Mouse (Mus musculus) lung, embryonic 15.5 days (tissue): ENCODE measurements around the gene Rps11. TPM values are rescaled to one million over a fixed set of nuclear protein-coding genes. Genes with fewer than 3 reads are reported as not detected.
"Not testable (repeated sequence)": the region's sequence is repeated elsewhere in the genome, so short reads cannot be mapped to it uniquely, and the experiment has no call there.

Source experiments
- ATAC-seq: fragments of 200-750 bp; cut with Nextera tagmentation; 2 replicates; pipeline ENCODE4 v1.8.0; 2017; ENCODE audit warnings: moderate number of reproducible peaks, borderline replicate concordance; ENCODE audit not compliant: low FRiP score, low TSS enrichment; ENCODE audit errors: extremely low read depth
- H3K27ac ChIP-seq: fragments of 300-500 bp; sonication (generic); 2 replicates; pipeline ENCODE4 v1.5.1; 2015; ENCODE audit warnings: moderate library complexity, mild to moderate bottlenecking, inconsistent platforms
- H3K27me3 ChIP-seq: fragments of 300-500 bp; sonication (generic); 2 replicates; pipeline ENCODE4 v1.6.1; 2015; ENCODE audit warnings: inconsistent platforms
- H3K36me3 ChIP-seq: fragments of 300-500 bp; sonication (generic); 2 replicates; pipeline ENCODE4 v1.6.1; 2015; ENCODE audit warnings: inconsistent platforms
- H3K4me1 ChIP-seq: fragments of 300-500 bp; sonication (generic); 2 replicates; pipeline ENCODE4 v1.6.1; 2015; ENCODE audit warnings: inconsistent platforms
- H3K4me2 ChIP-seq: fragments of 300-500 bp; sonication (generic); 2 replicates; pipeline ENCODE4 v1.6.1; 2015; ENCODE audit warnings: inconsistent platforms, mild to moderate bottlenecking, moderate library complexity
- H3K4me3 ChIP-seq: fragments of 300-500 bp; sonication (generic); 2 replicates; pipeline ENCODE4 v1.5.1; 2015; ENCODE audit warnings: mild to moderate bottlenecking, inconsistent platforms
- H3K9ac ChIP-seq: fragments of 300-500 bp; sonication (generic); 2 replicates; pipeline ENCODE4 v1.6.1; 2015; ENCODE audit warnings: inconsistent platforms
- H3K9me3 ChIP-seq: fragments of 300-500 bp; sonication (generic); 2 replicates; pipeline ENCODE4 v1.6.1; 2016; ENCODE audit warnings: inconsistent platforms
- WGBS: fragments of 180-500 bp; shearing (Covaris S2); methylation state at CpG from one replicate; pipeline ENCODE4 v1.1.7; 2015; 5-methylcytosine and 5-hydroxymethylcytosine counted together
- polyA plus RNA-seq: library from polyadenylated mRNA; unstranded; fragments of >200 nt; fragmentation: Nextera tagmentation; extraction: Ambion mirVana; gene quantifications from 2 replicates; pipeline ENCODE4 v1.2.1, GENCODE M21; 2015

The Rps11 gene
- polyA plus RNA-seq, 1 experiment from 2014 or later: 1,432 TPM

DNA sequence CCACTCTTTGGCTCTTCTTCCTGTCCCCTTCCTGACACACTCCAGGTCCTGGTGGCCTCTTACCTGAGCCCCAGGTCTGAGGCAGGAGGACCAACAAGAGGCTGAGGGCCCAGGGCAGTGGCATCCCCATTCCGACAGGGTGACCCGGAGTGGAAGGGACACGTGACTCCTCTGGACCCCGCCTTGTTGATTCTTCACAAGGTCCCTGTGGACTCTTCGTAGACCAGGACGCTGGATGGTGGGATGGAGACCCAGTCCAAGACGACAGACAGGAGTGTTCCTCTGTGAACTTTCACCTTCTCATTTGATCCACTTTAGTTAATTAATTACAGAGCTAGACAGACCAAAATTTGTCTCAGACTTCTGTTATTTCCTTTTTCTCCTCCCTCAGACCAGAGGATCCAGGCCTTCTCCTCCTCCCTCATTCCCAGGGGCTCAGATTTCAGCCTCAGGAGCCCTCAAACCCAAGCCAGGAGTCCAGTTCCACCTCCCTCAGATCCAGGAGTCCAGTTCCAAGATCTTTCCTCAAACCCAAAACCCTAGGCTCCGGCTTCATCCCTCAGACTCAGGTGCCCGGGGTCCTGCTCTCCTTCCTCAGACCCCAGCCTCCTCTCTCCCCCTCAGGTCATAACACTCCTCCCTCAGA lies 21.2 kb downstream of the Rps11 start:
- WGBS: 47% methylated on average over 9 of the region's 9 CpGs
- Histone ChIP-seq H3K4me2 (peak overlapping the region; percentile 63), H3K27ac (peak overlapping the region; percentile 93), H3K36me3 (no peaks in the 10 kb centered on the region), H3K9ac (peak overlapping the region; percentile 47), H3K4me3 (peak overlapping the region; percentile 46), H3K4me1 (peaks cover 34% of the 10 kb centered on the region), H3K27me3 (no peaks in the 10 kb centered on the region), H3K9me3 (no peaks in the 10 kb centered on the region)
- ATAC-seq: no peak

DNA sequence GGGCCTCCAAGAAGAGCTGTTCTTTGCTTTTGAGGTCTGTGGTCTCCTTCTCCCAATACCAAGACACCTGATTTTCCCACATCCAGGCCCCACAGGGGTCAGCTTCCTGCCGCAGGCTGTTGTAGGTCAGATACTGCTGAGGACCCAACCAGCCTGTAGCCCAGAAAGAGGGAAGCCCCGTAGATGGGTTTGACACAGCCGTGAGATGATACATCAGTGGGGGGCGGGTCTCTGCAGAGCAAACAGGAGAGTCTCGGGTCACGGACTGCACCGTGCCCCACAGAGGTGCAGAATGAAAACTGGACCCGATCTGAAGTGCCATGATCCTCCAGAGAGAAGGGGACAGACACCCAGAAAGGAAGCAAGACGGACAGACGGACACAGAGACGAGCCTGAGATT lies 21.8 kb downstream of the Rps11 start:
- peak overlapping the region; percentile 63 for H3K4me2 ChIP-seq
- H3K36me3 ChIP-seq: no peaks in the 10 kb centered on the region
- no peak overlapping the region for H3K27ac ChIP-seq
- H3K27me3 ChIP-seq: no peaks in the 10 kb centered on the region
- H3K4me1 ChIP-seq: peaks cover 34% of the 10 kb centered on the region
- 72% methylated on average over 11 of the region's 11 CpGs for WGBS
- no peak for ATAC-seq
- peak overlapping the region; percentile 46 for H3K4me3 ChIP-seq
- no peak overlapping the region for H3K9ac ChIP-seq
- no peaks in the 10 kb centered on the region for H3K9me3 ChIP-seq

DNA sequence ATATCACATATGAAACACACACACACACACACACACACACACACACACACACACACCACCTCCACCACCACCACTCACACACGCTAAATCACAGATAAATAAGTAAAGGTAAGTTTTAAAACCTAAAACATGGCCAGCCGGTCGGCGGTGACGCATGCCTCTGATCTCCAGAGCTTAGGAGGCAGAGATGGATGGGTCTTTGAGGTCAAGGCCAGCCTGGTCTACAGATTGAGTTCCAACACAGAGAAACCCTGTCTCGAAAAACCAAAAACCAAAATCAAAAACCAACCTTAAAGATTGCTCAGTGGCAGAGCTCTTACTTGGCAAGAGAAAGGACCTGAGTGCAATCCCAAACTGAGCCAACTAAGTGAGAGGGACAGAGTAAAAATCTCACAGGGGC lies 24.2 kb downstream of the Rps11 start:
- Histone ChIP-seq H3K4me3 (no peak overlapping the region), H3K9me3 (no peaks in the 10 kb centered on the region), H3K27ac (no peak overlapping the region), H3K27me3 (no peaks in the 10 kb centered on the region), H3K4me1 (peaks cover 34% of the 10 kb centered on the region), H3K9ac (no peak overlapping the region), H3K4me2 (no peak overlapping the region), H3K36me3 (no peaks in the 10 kb centered on the region)
- 78% methylated on average over 6 of the region's 6 CpGs for WGBS
- no peak for ATAC-seq

DNA sequence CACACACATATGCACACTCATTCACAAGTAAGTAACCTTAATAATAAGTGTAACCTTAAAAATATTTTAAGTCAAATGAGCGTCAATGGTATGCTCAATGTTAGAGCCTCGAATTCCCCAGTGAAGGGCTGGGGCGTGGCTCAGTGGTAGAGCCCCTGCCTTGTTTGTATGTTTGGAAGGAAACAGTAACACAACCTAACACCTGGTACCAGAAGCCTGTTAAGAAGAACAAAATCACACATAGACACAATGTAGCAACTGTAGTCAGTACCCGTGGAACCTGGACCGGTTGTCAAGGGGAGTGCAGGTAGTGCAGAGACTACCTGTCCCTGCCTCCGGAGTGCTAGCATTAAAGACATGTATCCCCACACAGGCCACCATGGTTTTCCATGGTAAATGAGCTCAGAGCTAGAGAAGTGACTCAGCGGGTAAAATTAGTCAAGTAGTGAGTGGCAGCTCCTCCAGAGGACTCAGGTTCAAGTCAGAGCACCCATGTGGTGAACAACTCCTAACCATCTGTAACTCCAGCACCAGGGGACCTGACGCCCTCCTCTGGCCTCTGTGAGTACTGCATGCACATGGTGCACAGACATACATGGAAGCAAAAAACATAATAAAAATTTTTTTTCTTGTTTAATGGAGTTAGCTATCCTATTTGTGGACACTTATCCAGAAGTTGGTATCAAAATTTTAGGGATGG lies 25.5 kb downstream of the Rps11 start:
- Histone ChIP-seq H3K9ac (no peak overlapping the region), H3K4me2 (no peak overlapping the region), H3K4me1 (peaks cover 27% of the 10 kb centered on the region), H3K9me3 (no peaks in the 10 kb centered on the region), H3K27me3 (no peaks in the 10 kb centered on the region), H3K4me3 (no peak overlapping the region), H3K27ac (no peak overlapping the region), H3K36me3 (no peaks in the 10 kb centered on the region)
- no peak for ATAC-seq
- WGBS: 84% methylated on average over 8 of the region's 8 CpGs

DNA sequence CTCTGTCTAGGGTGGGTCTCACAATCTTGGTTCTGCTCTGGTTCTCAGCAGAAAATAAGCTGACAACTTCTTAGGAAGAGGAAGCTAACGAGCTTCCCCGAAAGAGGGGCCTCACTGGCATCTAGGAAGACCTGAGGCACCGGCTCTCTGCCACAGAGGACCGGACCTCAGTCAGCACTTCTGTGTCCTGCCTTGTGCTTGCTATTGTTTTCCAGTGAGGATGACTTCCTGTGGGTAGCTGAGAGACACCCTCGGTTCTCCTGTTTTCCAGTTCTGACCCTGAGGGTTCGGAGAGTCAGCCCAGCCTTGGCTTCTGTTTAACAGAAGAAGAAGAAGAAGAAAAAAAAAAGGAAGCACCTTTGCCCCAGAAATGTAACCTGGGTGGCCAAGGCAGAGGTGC lies 26.8 kb downstream of the Rps11 start:
- ATAC-seq: no peak
- Histone ChIP-seq H3K36me3 (no peaks in the 10 kb centered on the region), H3K27me3 (no peaks in the 10 kb centered on the region), H3K9me3 (no peaks in the 10 kb centered on the region), H3K9ac (no peak overlapping the region), H3K4me3 (no peak overlapping the region), H3K27ac (peak overlapping the region; percentile 15; the same call in 1 of the 2 replicates), H3K4me1 (peaks cover 25% of the 10 kb centered on the region), H3K4me2 (no peak overlapping the region)
- WGBS: 57% methylated on average over 6 of the region's 6 CpGs

DNA sequence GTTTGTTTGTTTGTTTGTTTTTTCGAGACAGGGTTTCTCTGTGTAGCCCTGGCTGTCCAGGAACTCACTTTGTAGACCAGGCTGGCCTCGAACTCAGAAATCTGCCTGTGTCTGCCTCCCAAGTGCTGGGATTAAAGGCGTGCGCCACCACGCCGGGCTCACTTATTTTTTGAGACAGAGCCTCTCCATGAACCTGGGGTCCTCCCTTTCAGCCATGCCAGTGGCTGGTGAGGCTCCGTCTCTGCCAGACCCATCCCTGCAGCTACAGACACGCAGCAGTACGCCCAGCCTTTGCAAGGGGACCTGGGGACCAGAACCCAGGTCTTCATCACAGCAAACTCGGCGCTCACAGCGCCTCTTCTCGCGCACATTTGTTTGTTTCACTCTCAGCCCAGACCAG lies 28.3 kb downstream of the Rps11 start:
- H3K9me3 ChIP-seq, ATAC-seq, H3K27me3 ChIP-seq, H3K9ac ChIP-seq, H3K4me2 ChIP-seq, H3K36me3 ChIP-seq, H3K27ac ChIP-seq, H3K4me3 ChIP-seq: not testable (repeated sequence)
- H3K4me1 ChIP-seq: peaks cover 22% of the 10 kb centered on the region
- WGBS: 89% methylated on average over 14 of the region's 14 CpGs

DNA sequence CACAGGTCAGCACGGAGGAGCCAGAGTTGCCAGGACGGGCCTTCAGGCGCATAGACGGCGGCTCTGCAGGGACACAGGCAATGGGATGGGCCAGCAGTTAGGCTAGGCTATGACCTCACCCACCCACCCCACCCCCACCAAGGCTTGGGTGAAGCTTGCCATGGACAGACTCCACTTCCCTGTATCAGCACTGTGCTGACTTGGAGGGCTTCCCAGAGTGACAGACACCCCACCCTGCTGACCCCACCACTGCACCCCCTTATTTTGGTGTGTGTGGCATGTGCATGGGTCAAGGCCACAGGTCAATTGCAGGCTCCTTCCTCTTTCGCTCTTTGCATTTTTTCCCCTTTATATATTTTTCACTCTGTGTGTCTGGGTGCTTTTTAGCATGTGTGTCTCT lies 28.9 kb downstream of the Rps11 start:
- Histone ChIP-seq H3K4me1 (peaks cover 23% of the 10 kb centered on the region), H3K4me2 (no peak overlapping the region), H3K4me3 (no peak overlapping the region), H3K9ac (no peak overlapping the region), H3K36me3 (no peaks in the 10 kb centered on the region), H3K27me3 (no peaks in the 10 kb centered on the region), H3K9me3 (no peaks in the 10 kb centered on the region), H3K27ac (no peak overlapping the region)
- 82% methylated on average over 6 of the region's 6 CpGs for WGBS
- no peak for ATAC-seq

DNA sequence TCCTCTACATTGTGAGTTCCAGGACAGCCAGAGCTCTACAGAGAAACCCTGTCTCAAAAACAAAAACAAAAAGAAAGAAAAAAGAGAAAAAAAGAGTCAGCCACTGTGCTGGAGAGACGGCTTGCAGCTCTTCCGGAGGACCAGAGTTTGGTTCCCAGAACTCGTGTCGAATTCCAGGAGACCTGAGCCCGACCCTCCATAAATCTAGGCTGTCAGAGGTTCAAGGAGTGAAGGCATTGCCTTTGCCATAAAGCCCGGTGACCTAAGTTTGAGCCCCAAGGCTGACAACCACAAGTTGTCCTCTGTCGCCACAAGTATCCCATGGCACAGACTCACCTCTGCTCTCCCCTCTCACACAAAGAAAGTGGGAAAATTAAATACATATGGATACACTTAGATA lies 30.1 kb downstream of the Rps11 start:
- no peak for ATAC-seq
- Histone ChIP-seq H3K9ac (no peak overlapping the region), H3K4me2 (no peak overlapping the region)

DNA sequence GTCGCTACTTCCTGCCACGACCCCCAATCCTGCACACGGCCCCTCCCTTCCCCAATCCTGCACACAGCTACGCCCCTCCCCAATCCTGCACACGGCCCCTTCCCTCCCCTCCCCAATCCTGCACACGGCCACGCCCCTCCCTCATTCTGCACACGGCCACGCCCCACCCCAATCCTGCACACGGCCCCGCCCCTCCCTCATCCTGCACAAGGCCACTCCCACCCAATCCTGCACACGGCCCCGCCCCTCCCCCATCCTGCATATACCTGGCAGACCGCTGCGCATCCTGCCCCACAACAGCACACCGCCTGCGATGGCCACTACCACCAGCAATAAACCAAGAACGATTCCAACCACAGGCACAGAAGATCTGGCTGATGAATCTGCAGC lies 30.7 kb downstream of the Rps11 start:
- Histone ChIP-seq H3K4me3 (no peak overlapping the region), H3K4me2 (no peak overlapping the region), H3K4me1 (peaks cover 25% of the 10 kb centered on the region), H3K27me3 (no peaks in the 10 kb centered on the region), H3K9me3 (no peaks in the 10 kb centered on the region), H3K27ac (peak overlapping the region; percentile 79), H3K36me3 (peaks cover 7% of the 10 kb centered on the region), H3K9ac (no peak overlapping the region)
- 37% methylated on average over 17 of the region's 18 CpGs for WGBS
- ATAC-seq: no peak

More for the DNA sequence above, 30.1 kb downstream of the Rps11 start:
- Histone ChIP-seq H3K36me3 (0 out of 2 replicates have a peak, but pooled peaks cover 3% of the 10 kb centered on the region), H3K27me3 (no peaks in the 10 kb centered on the region), H3K9me3 (no peaks in the 10 kb centered on the region), H3K4me1 (peaks cover 25% of the 10 kb centered on the region), H3K27ac (no peak overlapping the region), H3K4me3 (no peak overlapping the region)
- 25% methylated on average over 7 of the region's 7 CpGs for WGBS

DNA sequence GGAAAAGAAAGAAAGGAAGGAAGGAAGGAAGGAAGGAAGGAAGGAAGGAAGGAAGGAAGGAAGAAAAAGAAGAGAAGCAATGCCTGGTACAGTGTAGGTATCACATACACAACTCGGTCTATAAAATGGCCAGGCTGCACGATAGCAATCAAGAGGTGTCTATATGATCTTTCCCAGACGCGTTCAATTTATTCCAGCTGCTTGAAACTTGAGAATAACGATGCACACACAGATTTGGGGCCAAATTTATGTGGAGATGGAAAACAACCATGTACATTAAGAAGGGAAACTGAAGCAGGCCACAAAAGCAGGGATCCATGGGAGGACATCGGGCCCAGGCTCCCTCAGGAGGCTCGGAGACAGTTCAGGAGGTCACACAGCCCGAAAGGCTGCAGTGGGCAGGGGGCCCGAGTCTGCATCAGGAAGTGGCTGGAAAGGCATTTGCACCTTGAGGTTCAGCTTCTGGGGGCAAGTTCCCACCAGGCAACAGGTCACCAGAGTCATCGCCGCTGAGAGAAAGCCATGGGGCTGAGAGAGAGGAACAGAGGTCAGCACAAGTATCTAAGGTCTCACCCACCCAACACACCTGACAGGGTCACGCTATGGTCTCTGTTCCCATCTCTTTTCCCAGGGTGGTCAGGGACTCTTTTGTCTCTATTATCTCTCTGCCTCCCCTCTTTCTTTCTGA lies 31.3 kb downstream of the Rps11 start:
- H3K9ac ChIP-seq: no peak overlapping the region

DNA sequence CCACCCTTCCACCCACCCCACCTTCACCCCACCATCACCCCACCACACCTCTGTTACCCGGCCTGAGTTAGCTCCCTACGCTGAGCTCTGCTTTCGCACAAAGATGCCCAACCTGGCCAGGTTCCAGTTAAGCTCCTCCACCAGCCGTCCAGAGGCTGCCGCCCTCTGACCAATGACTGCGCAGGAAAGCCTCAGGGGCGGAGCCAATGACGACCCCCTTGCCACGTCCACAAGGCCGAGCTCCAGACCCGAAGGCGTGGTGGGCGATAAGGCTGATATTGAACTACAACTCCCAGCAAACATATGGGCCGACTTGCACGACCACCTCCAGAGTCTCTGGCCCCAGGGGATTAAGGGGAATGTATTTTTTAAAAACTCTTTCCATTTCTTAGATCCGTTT lies 32.2 kb downstream of the Rps11 start, which contains the start of gene Rcn3:
Gene Rcn3 (minus strand): TSS at position 174 of the 400 bp plus-strand sequence.
- H3K9ac ChIP-seq: peak within 1 kb of the TSS; percentile 62
- ATAC-seq: peak; percentile 97
- under 1% methylated on average over 16 of the region's 16 CpGs for WGBS
- no peaks in the 10 kb centered on the region for H3K9me3 ChIP-seq
- H3K4me1 ChIP-seq: peaks cover 25% of the 10 kb centered on the region
- peak within 1 kb of the TSS; percentile 52 for H3K4me3 ChIP-seq
- H3K27me3 ChIP-seq: no peaks in the 10 kb centered on the region
- peak within 1 kb of the TSS; percentile 79 for H3K27ac ChIP-seq
- peak within 1 kb of the TSS; percentile 72 for H3K4me2 ChIP-seq
- H3K36me3 ChIP-seq: peaks cover 22% of the 10 kb centered on the region

More for the DNA sequence above, 31.3 kb downstream of the Rps11 start:
- Histone ChIP-seq H3K4me2 (peak overlapping the region; percentile 6; the same call in 1 of the 2 replicates), H3K4me3 (no peak overlapping the region), H3K4me1 (peaks cover 25% of the 10 kb centered on the region), H3K27me3 (no peaks in the 10 kb centered on the region), H3K9me3 (no peaks in the 10 kb centered on the region), H3K36me3 (peaks cover 13% of the 10 kb centered on the region), H3K27ac (peak overlapping the region; percentile 79)
- 45% methylated on average over 12 of the region's 12 CpGs for WGBS
- no peak for ATAC-seq
